Mouse (Mus musculus) heart, postnatal 36 days (tissue): ENCODE data around the gene Slco3a1. TPM values are rescaled to one million over a fixed set of nuclear protein-coding genes. Genes with fewer than 3 reads are reported as not detected.

Source experiments
- DNase-seq, 2 experiments: peaks; one replicate each; pipeline ENCODE4 v3.0.0; 2021 to 2022
- intact Hi-C: fragments of 180-260 bp; cut with DNase I; formaldehyde crosslinking; loops from one replicate; pipeline ENCODE4 v1.15.1; 2025
- total RNA-seq, 2 experiments: library from RNA; stranded (reverse); gene quantifications; 2 replicates each; pipeline ENCODE4 v1.2.3; 2021

The Slco3a1 gene
- total RNA-seq, 2 experiments from 2014 or later = 105 to 116 TPM

GRCm38 (mm10) chr7:74447781-74448180 is 106.8 kb downstream of the Slco3a1 start:
- intact Hi-C loops = no loop called here
- no peak for DNase-seq

- no peak for DNase-seq
- intact Hi-C loops = no loop called here
These were observed 109.4 kb downstream of the Slco3a1 start for GRCm38 (mm10) chr7:74445148-74445547.

DNA sequence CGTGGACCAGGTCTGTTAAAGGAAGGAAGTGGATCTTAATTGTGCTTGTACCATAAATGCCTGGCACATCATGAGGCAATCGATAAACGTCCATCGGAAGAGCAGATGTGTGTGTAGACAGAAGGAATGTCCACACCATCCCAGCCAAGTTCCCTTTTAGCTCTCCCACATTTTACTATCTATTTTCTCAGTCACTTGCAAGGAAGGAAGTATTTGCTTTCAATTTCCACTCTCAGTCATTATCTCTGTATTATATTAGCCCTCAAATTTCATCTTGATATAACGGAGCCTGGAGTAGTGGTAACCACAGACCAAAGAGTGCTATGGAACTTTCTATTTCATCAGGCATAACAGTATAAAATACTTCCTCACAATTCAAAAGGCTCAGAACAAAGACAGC is 112.2 kb downstream of the Slco3a1 start:
- no peak for DNase-seq
- intact Hi-C loops = no loop called here

- intact Hi-C loops = no loop called here
- no peak for DNase-seq
These were observed 117.0 kb downstream of the Slco3a1 start for GRCm38 (mm10) chr7:74437534-74437933.

DNA sequence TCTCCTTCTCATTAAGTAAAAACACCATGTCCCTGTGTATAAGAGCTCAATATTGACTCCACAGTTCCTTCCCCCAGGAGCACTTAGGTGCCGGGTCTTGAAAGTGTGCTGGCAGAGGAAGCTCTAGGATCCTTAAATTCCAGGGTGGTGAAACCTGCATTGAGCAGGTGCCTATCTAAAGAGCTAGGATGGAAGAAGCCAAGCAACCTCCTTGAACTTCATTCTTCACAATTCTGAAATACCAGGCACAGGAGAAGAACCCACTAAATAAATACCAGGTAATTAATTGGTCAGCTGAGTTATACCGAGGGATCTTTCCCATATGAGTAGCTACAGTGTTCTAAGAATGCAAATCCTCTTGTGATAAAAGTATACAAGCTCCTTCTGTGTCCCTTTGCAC is 117.9 kb downstream of the Slco3a1 start:
- DNase-seq = no peak
- intact Hi-C loops = no loop called here

DNA sequence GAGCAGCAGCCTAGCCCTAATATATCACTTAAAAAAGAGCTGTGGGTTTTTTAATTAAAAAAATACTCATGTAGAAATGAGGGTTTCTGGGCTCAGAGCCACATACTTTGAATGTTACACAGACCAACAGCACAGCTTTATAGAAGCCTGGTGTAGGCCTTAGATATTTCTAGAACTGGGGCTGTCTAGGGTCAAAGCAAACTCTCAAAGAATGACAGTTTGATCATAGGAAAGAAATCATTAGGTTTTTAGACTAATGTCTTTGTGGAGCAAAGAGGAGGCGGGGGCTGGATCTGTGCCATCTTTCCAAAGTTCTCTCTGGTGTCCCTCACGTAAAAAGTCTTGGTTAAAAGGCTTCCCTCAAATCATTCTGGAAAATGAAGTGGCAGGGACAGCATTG is 121.6 kb downstream of the Slco3a1 start:
- intact Hi-C loops = no loop called here
- DNase-seq = no peak

GRCm38 (mm10) chr7:74429252-74429651 is 125.3 kb downstream of the Slco3a1 start:
- intact Hi-C loops = loop anchor here (10.0 kb wide), 1 partner anchor 436 kb away; no protein-coding TSS in a partner anchor
- no peak for DNase-seq

- intact Hi-C loops = loop anchor here (10.0 kb wide), 1 partner anchor 438 kb away; no protein-coding TSS in a partner anchor
These were observed 127.4 kb downstream of the Slco3a1 start for GRCm38 (mm10) chr7:74427135-74427534.

DNA sequence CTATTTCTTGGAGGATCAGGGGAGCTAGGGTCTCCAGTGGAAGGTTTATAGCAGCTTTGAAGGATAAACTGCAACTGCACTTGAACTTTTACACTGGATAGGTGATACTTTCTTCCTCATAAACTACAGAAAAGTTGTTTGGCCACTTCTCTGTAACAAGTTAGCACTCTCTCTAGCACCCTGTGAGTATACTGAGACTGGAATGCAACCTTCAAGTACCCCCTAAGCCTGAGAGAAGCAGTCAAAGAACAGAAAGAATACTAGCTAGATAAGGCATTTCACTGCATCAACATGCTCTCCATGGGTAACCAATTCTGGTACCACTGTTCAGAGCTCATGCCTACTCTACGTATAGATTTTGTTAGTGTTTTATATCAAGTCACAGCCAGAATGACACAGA is 128.6 kb downstream of the Slco3a1 start:
- DNase-seq = no peak
- intact Hi-C loops = loop anchor here (10.0 kb wide), 1 partner anchor 439 kb away; no protein-coding TSS in a partner anchor

More at GRCm38 (mm10) chr7:74427135-74427534, 127.4 kb downstream of the Slco3a1 start:
- no peak for DNase-seq

GRCm38 (mm10) chr7:74423928-74424850 is 130.4 kb downstream of the Slco3a1 start:
- intact Hi-C loops = loop anchor here (2.0 to 10.0 kb wide), 4 partner anchors 53 to 441 kb away; partner anchors contain the start of gene Slco3a1
- peak in 1 of 2 experiments; percentile 27 for DNase-seq

- peak in 1 of 2 experiments; percentile 35 for DNase-seq
- intact Hi-C loops = loop anchor here (2.0 to 10.0 kb wide), 4 partner anchors 53 to 441 kb away; partner anchors contain the start of gene Slco3a1
These were observed 131.3 kb downstream of the Slco3a1 start for GRCm38 (mm10) chr7:74423316-74423715.

DNA sequence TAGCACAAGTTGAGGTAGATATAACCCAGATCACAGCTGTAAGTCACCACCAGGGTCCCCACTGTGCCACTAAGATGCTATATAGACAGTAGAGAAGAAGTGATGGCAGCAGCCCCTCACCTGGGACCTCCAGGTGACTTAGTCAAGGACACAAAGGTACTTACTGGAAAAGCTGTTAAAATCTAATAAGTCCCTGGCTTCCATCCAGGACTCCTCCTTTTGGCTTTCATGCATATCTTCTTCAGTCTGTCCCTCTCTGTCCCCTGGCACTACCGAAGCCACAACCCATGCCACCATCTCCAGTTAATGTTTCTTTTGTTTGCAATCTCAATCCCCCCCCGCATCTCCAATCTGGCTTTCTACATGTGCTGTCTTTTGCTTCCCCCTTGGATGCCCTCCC is 131.8 kb downstream of the Slco3a1 start:
- intact Hi-C loops = loop anchor here (2.0 to 10.0 kb wide), 4 partner anchors 52 to 442 kb away; partner anchors contain the start of gene Slco3a1
- no peak for DNase-seq

DNA sequence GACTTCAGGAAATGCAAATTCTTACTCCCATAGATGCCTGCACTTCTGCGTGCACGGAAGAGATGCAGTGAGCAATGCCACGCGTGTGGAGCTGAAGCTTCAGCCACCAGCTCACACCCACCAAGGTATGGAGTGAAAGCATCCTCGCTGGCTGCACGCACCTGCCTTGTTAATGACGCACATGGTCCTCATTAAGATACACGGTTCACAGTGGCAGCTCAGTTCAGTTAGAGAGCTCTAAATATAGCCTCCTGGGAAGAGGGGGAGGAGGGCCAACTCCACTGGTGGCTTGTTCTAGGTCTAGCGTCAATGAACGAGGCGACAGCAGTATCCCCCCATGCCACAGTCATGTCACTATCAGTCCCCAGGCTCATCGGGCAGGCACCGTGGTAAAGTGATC is 132.6 kb downstream of the Slco3a1 start:
- intact Hi-C loops = loop anchor here (2.0 to 10.0 kb wide), 4 partner anchors 51 to 443 kb away; partner anchors contain the start of gene Slco3a1
- peak; percentile 18 to 37 for DNase-seq

- DNase-seq = no peak
- intact Hi-C loops = loop anchor here (2.0 to 10.0 kb wide), 3 partner anchors 37 to 443 kb away; no protein-coding TSS in a partner anchor
These were observed 133.0 kb downstream of the Slco3a1 start for GRCm38 (mm10) chr7:74421591-74421990.

- intact Hi-C loops = loop anchor here (2.0 to 10.0 kb wide), 3 partner anchors 35 to 445 kb away; no protein-coding TSS in a partner anchor
- DNase-seq = no peak
These were observed 134.9 kb downstream of the Slco3a1 start for GRCm38 (mm10) chr7:74419706-74420105.

GRCm38 (mm10) chr7:74417009-74417408 is 137.6 kb downstream of the Slco3a1 start:
- intact Hi-C loops = no loop called here
- no peak for DNase-seq

GRCm38 (mm10) chr7:74415241-74415640 is 139.3 kb downstream of the Slco3a1 start:
- no peak for DNase-seq
- intact Hi-C loops = no loop called here

- no peak for DNase-seq
- intact Hi-C loops = no loop called here
These were observed 140.6 kb downstream of the Slco3a1 start for GRCm38 (mm10) chr7:74413738-74414716.

GRCm38 (mm10) chr7:74408601-74409323 is 145.8 kb downstream of the Slco3a1 start:
- peak; percentile 41 to 47 for DNase-seq
- intact Hi-C loops = no loop called here
